Mouse (Mus musculus) heart, embryonic 13.5 days (tissue): Measurements from ENCODE around the gene Tmem209. TPM values are rescaled to one million over a fixed set of nuclear protein-coding genes. Genes with fewer than 3 reads are reported as not detected.

Experiments used
- ATAC-seq: fragments of 200-750 bp; cut with Nextera tagmentation; 2 replicates; pipeline ENCODE4 v1.8.0; 2017; ENCODE audit warnings: moderate TSS enrichment; ENCODE audit not compliant: insufficient number of reproducible peaks, low FRiP score, low TSS enrichment; ENCODE audit errors: extremely low read depth
- H3K27ac ChIP-seq: fragments of 300-500 bp; sonication (generic); replicated peaks from 2 replicates; pipeline ENCODE4 v1.5.1; 2015; ENCODE audit warnings: moderate library complexity, mild to moderate bottlenecking, inconsistent platforms
- H3K27me3 ChIP-seq: fragments of 300-500 bp; sonication (generic); replicated peaks from 2 replicates; pipeline ENCODE4 v1.6.1; 2015; ENCODE audit warnings: mild to moderate bottlenecking, inconsistent platforms
- H3K36me3 ChIP-seq: fragments of 300-500 bp; sonication (generic); 2 replicates; pipeline ENCODE4 v1.6.1; 2015; ENCODE audit warnings: mild to moderate bottlenecking, inconsistent platforms
- H3K4me1 ChIP-seq: fragments of 300-500 bp; sonication (generic); 2 replicates; pipeline ENCODE4 v1.6.1; 2015; ENCODE audit warnings: inconsistent platforms
- H3K4me2 ChIP-seq: fragments of 300-500 bp; sonication (generic); 2 replicates; pipeline ENCODE4 v1.6.1; 2015; ENCODE audit warnings: inconsistent platforms, mild to moderate bottlenecking, moderate library complexity
- H3K4me3 ChIP-seq: fragments of 300-500 bp; sonication (generic); 2 replicates; pipeline ENCODE4 v1.5.1; 2015; ENCODE audit warnings: moderate library complexity, mild to moderate bottlenecking, inconsistent platforms
- H3K9ac ChIP-seq: fragments of 300-500 bp; sonication (generic); 2 replicates; pipeline ENCODE4 v1.6.1; 2015; ENCODE audit warnings: inconsistent platforms, mild to moderate bottlenecking, moderate library complexity
- H3K9me3 ChIP-seq: fragments of 300-500 bp; sonication (generic); 2 replicates; pipeline ENCODE4 v1.6.1; 2016; ENCODE audit warnings: inconsistent platforms
- WGBS: fragments of 180-500 bp; shearing (Covaris S2); methylation state at CpG from one replicate; pipeline ENCODE4 v1.1.7; 2015; ENCODE audit warnings: mixed read lengths; 5-methylcytosine and 5-hydroxymethylcytosine counted together
- polyA plus RNA-seq: library from polyadenylated mRNA; unstranded; fragments of >200 nt; fragmentation: Nextera tagmentation; extraction: Ambion mirVana; gene quantifications from 2 replicates; pipeline ENCODE4 v1.2.1, GENCODE M21; 2015

The Tmem209 gene
- polyA plus RNA-seq: 24.2 and 25.6 TPM in 2 replicates

- peaks cover 18% of the 10 kb centered on the region for H3K4me1 ChIP-seq
- H3K36me3 ChIP-seq: peaks cover 31% of the 10 kb centered on the region
- H3K9me3 ChIP-seq: no peaks in the 10 kb centered on the region
- H3K4me2 ChIP-seq: peak within 1 kb of the TSS; percentile 81
- H3K9ac ChIP-seq: peak within 1 kb of the TSS; percentile 87
- H3K27ac ChIP-seq: peak within 1 kb of the TSS; percentile 99
- peak within 1 kb of the TSS; percentile 62 for H3K4me3 ChIP-seq
- under 1% methylated on average over 37 of the region's 37 CpGs for WGBS
- no peaks in the 10 kb centered on the region for H3K27me3 ChIP-seq
- peak; percentile 99 for ATAC-seq
These were observed at the start of gene Tmem209, which contains the start of gene Ssmem1 for GRCm38 (mm10) chr6:30509265-30510239. TSS of gene Tmem209 (minus strand) at chr6:30509783. TSS of gene Ssmem1 (plus strand) at chr6:30509849.

GRCm38 (mm10) chr6:30556080-30556479 lies 46.5 kb upstream of the Tmem209 start:
- H3K4me2 ChIP-seq: no peak overlapping the region
- no peaks in the 10 kb centered on the region for H3K27me3 ChIP-seq
- H3K9me3 ChIP-seq: peaks cover under 1% of the 10 kb centered on the region; the same call in 1 of the 2 replicates
- H3K4me3 ChIP-seq: no peak overlapping the region
- no peaks in the 10 kb centered on the region for H3K36me3 ChIP-seq
- H3K27ac ChIP-seq: no peak overlapping the region
- WGBS: 13% methylated on average over 2 of the region's 9 CpGs
- no peak overlapping the region for H3K9ac ChIP-seq
- no peak for ATAC-seq
- H3K4me1 ChIP-seq: peaks cover 24% of the 10 kb centered on the region

DNA sequence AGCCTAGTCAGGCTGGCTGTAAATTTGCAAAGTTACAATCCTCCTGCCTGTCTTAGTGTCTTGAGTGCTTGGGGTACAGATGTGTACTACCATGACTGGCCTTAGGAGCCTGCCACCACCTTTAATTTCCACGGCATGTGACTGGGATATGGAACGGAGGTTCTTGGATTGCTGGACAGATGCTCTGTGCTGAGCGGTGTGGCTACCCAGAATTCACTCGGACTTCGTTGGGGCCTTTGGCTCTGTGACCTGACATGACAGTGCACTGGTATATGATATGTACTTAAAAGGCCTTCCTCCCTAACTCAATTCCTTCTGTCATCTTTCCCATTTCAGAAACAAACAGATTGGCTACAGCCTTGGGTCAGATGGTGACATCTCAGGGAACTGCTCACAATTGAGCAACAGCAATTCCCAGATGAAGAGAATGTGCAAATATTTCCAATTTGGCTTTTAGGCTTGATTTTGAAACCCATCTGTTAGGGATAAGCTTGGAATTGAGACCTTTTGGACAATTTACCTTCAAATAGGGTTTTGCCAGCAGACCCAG lies 45.1 kb upstream of the Tmem209 start:
- no peaks in the 10 kb centered on the region for H3K27me3 ChIP-seq

DNA sequence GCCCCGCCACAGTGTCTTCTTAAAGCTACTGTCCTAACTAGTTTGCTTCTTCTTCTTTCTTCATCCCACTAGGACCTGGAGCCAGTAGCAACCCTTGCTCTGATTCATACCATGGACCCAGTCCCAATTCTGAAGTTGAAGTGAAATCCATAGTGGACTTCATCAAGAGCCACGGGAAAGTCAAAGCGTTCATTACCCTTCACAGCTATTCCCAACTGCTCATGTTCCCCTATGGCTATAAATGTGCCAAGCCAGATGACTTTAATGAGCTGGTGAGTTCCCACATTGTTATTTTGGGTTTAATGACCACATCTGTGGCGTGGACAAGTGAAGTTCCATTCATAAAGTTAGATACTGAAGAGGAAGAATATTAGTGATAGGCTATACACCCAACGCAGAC lies 44.5 kb upstream of the Tmem209 start:
- Histone ChIP-seq H3K27me3 (no peaks in the 10 kb centered on the region), H3K4me3 (no peak overlapping the region), H3K4me2 (no peak overlapping the region), H3K36me3 (no peaks in the 10 kb centered on the region), H3K4me1 (peaks cover 29% of the 10 kb centered on the region), H3K9ac (no peak overlapping the region), H3K27ac (no peak overlapping the region), H3K9me3 (peaks cover 5% of the 10 kb centered on the region; the same call in 1 of the 2 replicates)
- 82% methylated on average over 5 of the region's 5 CpGs for WGBS
- ATAC-seq: no peak

More for the DNA sequence above, 45.1 kb upstream of the Tmem209 start:
- Histone ChIP-seq H3K4me1 (peaks cover 24% of the 10 kb centered on the region), H3K4me3 (no peak overlapping the region), H3K9ac (no peak overlapping the region), H3K27ac (no peak overlapping the region), H3K9me3 (peaks cover 5% of the 10 kb centered on the region; the same call in 1 of the 2 replicates), H3K36me3 (no peaks in the 10 kb centered on the region), H3K4me2 (no peak overlapping the region)
- WGBS: 92% methylated on average over 5 of the region's 5 CpGs
- no peak for ATAC-seq

DNA sequence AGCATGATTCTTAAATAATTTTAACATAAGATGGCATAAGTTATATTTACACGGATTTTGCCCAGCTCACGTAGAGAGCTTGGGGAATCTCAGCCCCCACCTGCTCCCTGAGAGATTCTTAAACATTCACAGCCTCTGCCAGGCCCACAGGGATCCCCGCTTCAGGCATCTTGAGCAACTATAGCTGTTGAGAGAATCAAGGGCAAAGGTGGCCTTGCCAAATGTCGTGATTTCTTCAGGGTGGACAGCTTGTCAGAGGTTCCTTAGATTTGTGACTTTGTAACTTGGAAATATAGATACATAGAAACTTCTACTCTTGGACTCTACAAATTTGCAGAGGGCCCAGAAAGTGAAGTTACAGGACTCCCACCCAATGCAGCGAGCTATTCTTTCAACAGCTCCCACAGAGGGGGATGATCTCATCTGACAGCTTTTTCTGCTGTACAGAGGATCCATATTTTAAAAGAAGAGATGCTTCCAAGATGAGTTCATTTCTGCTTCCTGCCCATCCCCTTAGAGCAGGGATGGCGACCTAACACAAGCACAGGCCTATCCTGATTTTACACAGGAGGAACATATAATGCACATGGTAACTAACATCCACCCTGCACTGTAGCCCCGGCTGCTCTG lies 43.9 kb upstream of the Tmem209 start:
- WGBS: 65% methylated on average over 7 of the region's 7 CpGs
- peaks cover 34% of the 10 kb centered on the region for H3K4me1 ChIP-seq
- H3K27me3 ChIP-seq: no peaks in the 10 kb centered on the region
- peaks cover 5% of the 10 kb centered on the region; the same call in 1 of the 2 replicates for H3K9me3 ChIP-seq
- no peak overlapping the region for H3K9ac ChIP-seq
- H3K4me3 ChIP-seq: no peak overlapping the region
- H3K36me3 ChIP-seq: no peaks in the 10 kb centered on the region
- no peak for ATAC-seq
- no peak overlapping the region for H3K4me2 ChIP-seq
- H3K27ac ChIP-seq: 0 out of 2 replicates have a peak overlapping the region, but pooled peaks have one; percentile 20

DNA sequence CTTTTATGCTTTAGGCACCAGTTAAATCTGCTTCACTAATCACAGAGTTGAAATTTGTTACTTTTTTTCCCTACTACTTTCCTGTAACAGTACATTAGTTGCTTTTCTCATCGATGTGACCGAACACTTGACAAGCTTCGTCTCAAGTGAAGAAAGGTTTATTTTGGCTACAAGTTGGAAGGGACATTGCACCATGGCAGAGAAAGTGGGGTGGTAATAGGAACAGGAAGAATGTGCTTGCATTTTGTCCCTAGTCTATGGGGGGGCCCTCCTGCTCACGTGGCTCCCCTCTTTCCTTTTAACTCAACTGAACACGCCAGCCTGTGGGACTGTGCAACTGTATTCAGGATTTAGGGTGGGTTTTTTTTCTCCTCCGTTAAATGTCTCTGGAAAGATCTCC lies 43.0 kb upstream of the Tmem209 start:
- WGBS: 49% methylated on average over 6 of the region's 6 CpGs
- peak overlapping the region; percentile 52; the same call in 1 of the 2 replicates for H3K4me2 ChIP-seq

DNA sequence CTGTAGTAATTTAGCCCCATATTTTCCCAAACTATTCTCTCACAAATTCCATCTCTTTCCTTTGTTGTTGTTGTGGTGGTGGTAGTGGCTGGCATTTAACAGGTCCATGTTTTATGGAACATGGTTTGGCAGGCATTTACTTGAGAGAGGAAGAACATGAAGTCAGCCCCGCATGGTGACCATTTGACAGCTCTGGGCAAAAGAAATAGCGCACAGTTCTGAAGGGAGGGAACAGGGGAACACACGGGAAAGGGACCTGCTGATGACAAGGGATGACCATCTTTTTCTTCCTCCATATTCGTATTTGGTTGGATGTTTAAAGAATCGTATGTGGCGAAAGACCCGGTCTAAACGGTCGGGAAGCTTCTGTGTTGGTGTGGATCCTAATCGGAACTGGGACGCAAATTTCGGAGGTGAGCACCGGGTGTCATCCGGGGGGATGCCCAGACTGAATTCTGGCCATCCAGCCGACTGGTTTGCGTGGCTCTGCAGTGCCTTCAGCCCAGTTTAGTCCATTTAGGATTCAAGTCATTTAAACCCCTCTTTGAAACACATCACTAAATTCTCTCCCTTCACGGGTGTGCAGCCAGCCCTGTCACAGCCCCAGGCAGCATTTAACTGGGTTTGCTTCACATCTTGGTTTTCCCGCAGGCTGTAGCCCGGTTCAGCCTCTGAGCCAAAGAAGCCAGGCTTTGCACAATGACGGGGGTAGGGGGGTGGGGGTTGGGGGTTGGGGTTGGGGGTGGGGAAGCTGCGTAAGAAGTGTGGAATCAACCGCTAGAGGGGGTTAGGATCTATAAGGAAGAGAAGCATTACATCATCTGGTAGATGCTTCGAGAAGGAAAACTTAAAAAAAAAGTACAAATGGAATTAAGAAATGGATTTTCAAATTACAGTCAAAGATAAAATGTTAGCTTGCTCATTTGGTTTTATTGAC lies 42.3 kb upstream of the Tmem209 start:
- Histone ChIP-seq H3K36me3 (no peaks in the 10 kb centered on the region), H3K27me3 (no peaks in the 10 kb centered on the region), H3K9ac (peak overlapping the region; percentile 66), H3K4me3 (peak overlapping the region; percentile 21), H3K4me1 (peaks cover 47% of the 10 kb centered on the region), H3K9me3 (peaks cover 5% of the 10 kb centered on the region; the same call in 1 of the 2 replicates), H3K4me2 (peak overlapping the region; percentile 52), H3K27ac (peak overlapping the region; percentile 40)
- WGBS: 36% methylated on average over 23 of the region's 23 CpGs
- no peak for ATAC-seq

More for the DNA sequence above, 43.0 kb upstream of the Tmem209 start:
- peaks cover 42% of the 10 kb centered on the region for H3K4me1 ChIP-seq
- H3K9me3 ChIP-seq: peaks cover 5% of the 10 kb centered on the region; the same call in 1 of the 2 replicates
- no peaks in the 10 kb centered on the region for H3K36me3 ChIP-seq
- no peaks in the 10 kb centered on the region for H3K27me3 ChIP-seq
- ATAC-seq: no peak
- no peak overlapping the region for H3K4me3 ChIP-seq
- no peak overlapping the region for H3K9ac ChIP-seq
- 0 out of 2 replicates have a peak overlapping the region, but pooled peaks have one; percentile 24 for H3K27ac ChIP-seq

- no peak overlapping the region for H3K4me2 ChIP-seq
- no peak for ATAC-seq
These were observed 41.6 kb upstream of the Tmem209 start for GRCm38 (mm10) chr6:30551193-30551515.

GRCm38 (mm10) chr6:30550496-30551192 lies 41.1 kb upstream of the Tmem209 start:
- WGBS: 74% methylated on average over 7 of the region's 7 CpGs
- H3K4me1 ChIP-seq: peaks cover 54% of the 10 kb centered on the region

More at GRCm38 (mm10) chr6:30551193-30551515, 41.6 kb upstream of the Tmem209 start:
- H3K36me3 ChIP-seq: no peaks in the 10 kb centered on the region
- no peak overlapping the region for H3K4me3 ChIP-seq
- H3K27me3 ChIP-seq: no peaks in the 10 kb centered on the region
- peaks cover 52% of the 10 kb centered on the region for H3K4me1 ChIP-seq
- no peak overlapping the region for H3K27ac ChIP-seq
- no peak overlapping the region for H3K9ac ChIP-seq
- peaks cover 5% of the 10 kb centered on the region; the same call in 1 of the 2 replicates for H3K9me3 ChIP-seq

GRCm38 (mm10) chr6:30549231-30549761 lies 39.7 kb upstream of the Tmem209 start:
- H3K9ac ChIP-seq: peak overlapping the region; percentile 60
- no peak overlapping the region for H3K4me3 ChIP-seq
- whole genome bisulfite sequencing: 25% methylated on average over 15 of the region's 15 CpGs
- ATAC-seq: no peak
- H3K9me3 ChIP-seq: peaks cover 5% of the 10 kb centered on the region; the same call in 1 of the 2 replicates
- no peaks in the 10 kb centered on the region for H3K27me3 ChIP-seq
- H3K36me3 ChIP-seq: no peaks in the 10 kb centered on the region
- H3K4me2 ChIP-seq: peak overlapping the region; percentile 29
- peak overlapping the region; percentile 78 for H3K27ac ChIP-seq
- H3K4me1 ChIP-seq: peaks cover 63% of the 10 kb centered on the region

More at GRCm38 (mm10) chr6:30550496-30551192, 41.1 kb upstream of the Tmem209 start:
- H3K4me2 ChIP-seq: no peak overlapping the region
- no peaks in the 10 kb centered on the region for H3K36me3 ChIP-seq
- H3K9me3 ChIP-seq: peaks cover 5% of the 10 kb centered on the region; the same call in 1 of the 2 replicates
- H3K27me3 ChIP-seq: no peaks in the 10 kb centered on the region
- no peak overlapping the region for H3K9ac ChIP-seq
- no peak overlapping the region for H3K27ac ChIP-seq
- H3K4me3 ChIP-seq: no peak overlapping the region
- ATAC-seq: no peak
